ENCODE assay signal across 10 mouse cellular contexts in genomic region chr12:28710566-28711185, GRCm38 (mm10). TPM values are rescaled to one million over a fixed set of nuclear protein-coding genes. Genes with fewer than 3 reads are reported as not detected.
A peak's percentile ranks its signal among the peaks of the same experiment; 100 is the strongest.
DNase-seq lines count a peak whose midpoint lies in the region; TF ChIP-seq lines count a peak whose summit lies in the region.
"Had no signal": no experiment of that assay in that cellular context is flagged by ENCODE, and none has a peak within 500 bp of the region (broad histone marks: within the 10 kb centered on the region; RNA-seq: fewer than 3 reads in every experiment).

No protein-coding gene starts in this region.

- DNase-seq in layer of hippocampus, adult 2 months (ENCODE audit: low spot score in 2 of 2): peak; percentile 58 to 69
- no peak for DNase-seq in embryo, embryonic 10 days (ENCODE audit: low spot score)
- DNase-seq in thymus, postnatal 14 days: no peak
- no peak for DNase-seq in urinary bladder, postnatal 10 days (ENCODE audit: low spot score)
- DNase-seq: lung, adult 18-20 months had no signal

- TF ChIP-seq CTCF in E14TG2a.4 (conservative IDR thresholded peaks at IDR 0.05; ENCODE audit: low read length): no peak
- TF ChIP-seq CTCF in cortical plate, adult 2 months (IDR thresholded peaks at IDR 0.05; ENCODE audit: extremely low read depth, insufficient read depth, low read length): no peak
- no peak for TF ChIP-seq CTCF in layer of hippocampus, adult 2 months (conservative IDR thresholded peaks at IDR 0.05)
- no peak for TF ChIP-seq CTCF in olfactory bulb, adult 2 months (IDR thresholded peaks at IDR 0.05; ENCODE audit: insufficient read depth, low read depth, low read length)

- H3K27ac ChIP-seq in cortical plate, adult 2 months (ENCODE audit: insufficient read depth, low read length): peak overlapping the region; percentile 93
- peak overlapping the region; percentile 76 for H3K27ac ChIP-seq in layer of hippocampus, adult 2 months
- H3K27ac ChIP-seq in olfactory bulb, adult 2 months (ENCODE audit: insufficient read depth, low read depth, low read length): peak overlapping the region; percentile 87
- H3K27ac ChIP-seq: limb, embryonic 10.5 days had no signal

- H3K9me3 ChIP-seq in E14TG2a.4 (ENCODE audit: low read length): no peaks in the 10 kb centered on the region
- H3K9me3 ChIP-seq: limb, embryonic 10.5 days; megakaryocyte, embryonic 14.5 days had no signal

- peaks cover 29% of the 10 kb centered on the region for H3K36me3 ChIP-seq in E14TG2a.4 (ENCODE audit: insufficient read depth, low read length)

- peak overlapping the region; percentile 29; the same call in 1 of the 2 replicates for H3K4me3 ChIP-seq in E14TG2a.4 (replicated peaks; ENCODE audit: low read length)
- no peak overlapping the region for H3K4me3 ChIP-seq in cortical plate, adult 2 months (ENCODE audit: insufficient read depth, low read length)
- no peak overlapping the region for H3K4me3 ChIP-seq in layer of hippocampus, adult 2 months
- H3K4me3 ChIP-seq in olfactory bulb, adult 2 months (ENCODE audit: insufficient read depth, low read depth, low read length): no peak overlapping the region
- H3K4me3 ChIP-seq: limb, embryonic 10.5 days; megakaryocyte, embryonic 14.5 days had no signal

- 45% methylated on average over 22 of the region's 22 CpGs for WGBS in olfactory bulb, adult 2 months

- peak; percentile 42; the same call in 1 of the 2 replicates for TF ChIP-seq POLR2A in cortical plate, adult 2 months (IDR thresholded peaks at IDR 0.05; ENCODE audit: extremely low read depth, insufficient read depth, low read length)
- TF ChIP-seq POLR2A in olfactory bulb, adult 2 months (IDR thresholded peaks at IDR 0.05; ENCODE audit: insufficient read depth, low read depth, low read length): no peak

- H3K4me1 ChIP-seq in E14TG2a.4 (replicated peaks; ENCODE audit: low read depth, low read length): peaks cover 68% of the 10 kb centered on the region
- peaks cover 10% of the 10 kb centered on the region for H3K4me1 ChIP-seq in cortical plate, adult 2 months (ENCODE audit: control insufficient read depth, insufficient read depth, low read length)
- peaks cover 26% of the 10 kb centered on the region for H3K4me1 ChIP-seq in olfactory bulb, adult 2 months (ENCODE audit: control insufficient read depth, insufficient read depth, low read length)

- no peaks in the 10 kb centered on the region for H3K27me3 ChIP-seq in E14TG2a.4 (ENCODE audit: insufficient read depth, low read length)
- H3K27me3 ChIP-seq: megakaryocyte, embryonic 14.5 days had no signal

RNA-seq across cellular contexts. Expression of gene Adi1, which starts 35.6 kb away (rescaled TPM):
- polyA plus RNA-seq in cortical plate, adult 2 months (2012; rRNA removed): 40.7 and 41.7 TPM in 2 replicates
- 10 to 100 TPM; 37.0 to 41.0 TPM for total RNA-seq in layer of hippocampus, adult 2 months (2021)
- not detected in 2 replicates for polyA plus RNA-seq in olfactory bulb, adult 2 months (2012; ENCODE audit: insufficient read depth, insufficient read length, low replicate concordance, missing spikeins)

RNA-seq across cellular contexts. Expression of gene Trappc12, which starts 39.6 kb away (rescaled TPM):
- 59.7 TPM in 2 replicates for polyA plus RNA-seq in cortical plate, adult 2 months (2012; rRNA removed)
- 10 to 100 TPM; 58.6 to 59.7 TPM for total RNA-seq in layer of hippocampus, adult 2 months (2021)
- polyA plus RNA-seq in olfactory bulb, adult 2 months (2012; ENCODE audit: insufficient read depth, insufficient read length, low replicate concordance, missing spikeins): not detected in 2 replicates

RNA-seq across cellular contexts. Expression of gene Eipr1, which starts 40.9 kb away (rescaled TPM):
- polyA plus RNA-seq in cortical plate, adult 2 months (2012; rRNA removed): 60.0 and 60.1 TPM in 2 replicates
- 10 to 100 TPM; 51.7 to 53.0 TPM for total RNA-seq in layer of hippocampus, adult 2 months (2021)
- polyA plus RNA-seq in olfactory bulb, adult 2 months (2012; ENCODE audit: insufficient read depth, insufficient read length, low replicate concordance, missing spikeins): not detected in 2 replicates

Comparison
In these comparisons a context has a peak if more than half of its experiments do, and no peak if none do; other contexts are left out.
1. DNase-seq: peak in layer of hippocampus, adult 2 months (2 of 2); none in embryo, embryonic 10 days (single experiment), thymus, postnatal 14 days (single experiment) and urinary bladder, postnatal 10 days (single experiment).
2. Peak in every context shown above with its lines, with median percentiles within 50 percentile points of each other: H3K27ac ChIP-seq.